Mouse (Mus musculus): ENCODE data around the gene Abca9.

Abca9 gene

GRCm38 (mm10) chr11:110060127-110060526 is 107.9 kb downstream of the Abca9 start:
- DNase-seq: peak; percentile 20 to 28

GRCm38 (mm10) chr11:110053681-110054080 is 114.3 kb downstream of the Abca9 start:
- no peak for DNase-seq
